Mouse (Mus musculus): ENCODE results near the gene Slc38a4. TPM values are rescaled to one million over a fixed set of nuclear protein-coding genes. Genes with fewer than 3 reads are reported as not detected.

Slc38a4 gene
- polyA plus RNA-seq, 1 experiment from 2014 or later: 17.3 TPM

DNA sequence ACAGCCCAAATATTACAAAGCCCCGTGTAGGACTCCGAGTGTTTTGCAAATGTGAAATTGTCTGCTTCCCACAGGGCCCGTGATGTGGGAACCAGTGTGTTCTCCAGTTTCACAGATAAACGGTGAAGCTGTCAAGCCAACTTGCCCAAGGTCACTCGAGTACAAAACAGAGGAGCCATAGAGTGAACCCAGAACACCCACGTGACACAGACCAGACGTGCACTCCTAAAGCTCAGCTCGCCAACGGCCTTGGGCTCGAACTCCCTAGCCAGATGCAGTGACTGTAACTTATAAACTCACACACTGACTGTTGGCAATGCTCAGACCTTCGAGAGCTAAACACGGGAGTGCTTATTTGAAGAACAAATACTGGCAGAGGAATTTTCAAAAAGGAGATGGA, 5.3 kb downstream of the Slc38a4 start:
- 78% methylated on average over 12 of the region's 12 CpGs for WGBS
- no peaks in the 10 kb centered on the region for H3K36me3 ChIP-seq
- H3K9ac ChIP-seq (replicated peaks): no peak overlapping the region
- no peak overlapping the region for H3K27ac ChIP-seq (replicated peaks)
- H3K4me3 ChIP-seq: no peak overlapping the region
- H3K27me3 ChIP-seq: peaks cover 12% of the 10 kb centered on the region; the same call in 1 of the 2 replicates
- H3K4me1 ChIP-seq: no peaks in the 10 kb centered on the region
- ATAC-seq (ENCODE audit: low FRiP score, low read depth): no peak
- H3K9me3 ChIP-seq: peaks cover 10% of the 10 kb centered on the region; the same call in 1 of the 2 replicates
- H3K4me2 ChIP-seq (replicated peaks): no peak overlapping the region

DNA sequence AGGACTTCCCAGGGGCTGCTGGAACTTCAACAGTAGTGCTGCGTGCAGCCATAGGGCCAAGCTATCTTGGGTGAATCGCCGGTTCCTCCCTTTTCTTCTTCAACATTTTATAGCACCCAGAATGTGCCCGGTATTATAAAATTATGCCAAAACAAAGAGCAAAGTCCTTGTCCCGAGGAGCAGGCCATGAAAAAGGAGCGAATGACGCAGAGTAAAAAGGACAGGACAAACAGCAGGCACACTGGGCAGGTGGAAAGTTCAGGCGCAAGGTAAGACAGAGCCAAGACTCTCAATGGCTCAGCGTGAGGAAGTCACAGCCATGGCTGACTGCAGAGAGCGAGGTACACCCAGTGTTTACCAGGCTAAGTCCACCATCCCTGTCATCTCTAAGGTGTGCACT, 5.7 kb downstream of the Slc38a4 start:
- H3K4me1 ChIP-seq: no peaks in the 10 kb centered on the region
- H3K4me2 ChIP-seq (replicated peaks): no peak overlapping the region
- no peak for ATAC-seq (ENCODE audit: low FRiP score, low read depth)
- WGBS: 67% methylated on average over 10 of the region's 10 CpGs
- no peaks in the 10 kb centered on the region for H3K36me3 ChIP-seq
- no peak overlapping the region for H3K27ac ChIP-seq (replicated peaks)
- peaks cover 8% of the 10 kb centered on the region; the same call in 1 of the 2 replicates for H3K9me3 ChIP-seq
- H3K27me3 ChIP-seq: peaks cover 7% of the 10 kb centered on the region; the same call in 1 of the 2 replicates
- H3K4me3 ChIP-seq: no peak overlapping the region
- H3K9ac ChIP-seq (replicated peaks): no peak overlapping the region

DNA sequence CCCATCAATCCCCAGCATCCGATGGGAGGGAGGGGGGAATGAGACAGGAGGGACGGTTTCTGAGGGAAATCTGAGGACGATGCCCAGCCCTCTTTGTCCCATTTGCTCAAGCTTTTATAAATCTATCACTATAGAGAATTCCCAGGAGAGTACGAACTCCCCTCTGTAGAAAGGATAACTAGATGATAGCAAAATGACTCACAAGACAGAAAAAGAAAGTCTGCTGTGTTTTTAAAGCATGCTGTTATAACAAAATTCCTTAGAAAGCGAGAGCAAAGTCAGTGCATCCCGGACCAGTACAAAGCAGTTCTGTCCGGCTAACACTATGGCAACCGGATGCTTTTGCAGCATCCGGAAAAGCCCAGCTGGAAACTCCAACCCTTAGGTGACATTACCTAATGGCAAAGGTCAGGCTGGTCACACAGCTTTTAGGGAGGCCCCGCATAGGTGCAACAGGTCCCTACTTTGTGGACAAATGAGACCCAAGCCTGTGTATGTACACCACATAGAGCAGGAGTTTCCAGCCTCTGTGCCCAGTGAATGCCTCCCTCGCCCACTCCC, 6.4 kb downstream of the Slc38a4 start:
- no peaks in the 10 kb centered on the region for H3K4me1 ChIP-seq
- H3K4me2 ChIP-seq (replicated peaks): no peak overlapping the region
- no peaks in the 10 kb centered on the region for H3K36me3 ChIP-seq
- no peak overlapping the region for H3K9ac ChIP-seq (replicated peaks)
- no peak overlapping the region for H3K4me3 ChIP-seq
- WGBS: 69% methylated on average over 11 of the region's 11 CpGs
- no peak for ATAC-seq (ENCODE audit: low FRiP score, low read depth)
- H3K27ac ChIP-seq (replicated peaks): no peak overlapping the region
- peaks cover 2% of the 10 kb centered on the region; the same call in 1 of the 2 replicates for H3K9me3 ChIP-seq
- 0 out of 2 replicates have a peak, but pooled peaks cover under 1% of the 10 kb centered on the region for H3K27me3 ChIP-seq

DNA sequence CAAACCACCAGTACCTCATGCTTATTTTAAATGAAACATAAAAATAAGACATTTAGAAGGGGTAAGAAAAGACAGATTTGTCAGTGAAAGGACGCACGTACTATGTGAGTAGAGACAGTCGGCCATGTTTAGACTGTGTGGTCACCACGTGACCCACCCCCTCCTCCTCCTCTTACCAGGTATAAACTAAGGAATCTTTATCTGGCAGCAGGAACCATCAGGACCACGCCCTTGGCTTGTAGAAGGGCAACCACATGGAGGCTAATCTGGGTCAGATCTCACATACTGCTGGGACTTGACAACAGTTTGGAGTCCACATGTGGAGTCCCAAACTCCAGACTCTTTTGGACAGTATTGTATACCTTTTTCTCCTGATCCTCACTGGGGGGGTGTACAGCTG, 7.5 kb downstream of the Slc38a4 start:
- Histone ChIP-seq H3K9me3 (no peaks in the 10 kb centered on the region), H3K27ac (replicated peaks) (no peak overlapping the region), H3K4me2 (replicated peaks) (no peak overlapping the region), H3K4me3 (no peak overlapping the region), H3K36me3 (no peaks in the 10 kb centered on the region), H3K9ac (replicated peaks) (no peak overlapping the region), H3K4me1 (no peaks in the 10 kb centered on the region), H3K27me3 (no peaks in the 10 kb centered on the region)
- no peak for ATAC-seq (ENCODE audit: low FRiP score, low read depth)
- WGBS: 86% methylated on average over 5 of the region's 5 CpGs

DNA sequence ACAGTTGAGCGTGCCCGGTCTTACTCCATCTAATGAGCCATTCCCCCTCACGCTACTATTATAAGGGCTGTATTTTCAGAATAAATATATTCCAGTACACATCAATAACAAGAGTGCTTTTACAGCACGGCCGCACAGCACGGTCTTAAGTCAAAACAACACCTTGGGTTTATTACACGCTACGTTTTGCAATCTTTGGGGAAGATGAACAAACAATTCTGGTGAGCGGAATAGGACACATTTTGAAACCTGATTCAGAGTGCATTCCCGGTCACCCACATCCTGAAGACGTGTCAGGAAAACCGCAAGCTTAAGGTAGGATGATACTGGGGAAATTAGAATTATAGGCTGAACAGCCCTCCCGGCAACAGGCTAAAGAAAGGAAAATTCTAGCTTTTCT, 11.8 kb downstream of the Slc38a4 start:
- Histone ChIP-seq H3K4me1 (no peaks in the 10 kb centered on the region), H3K9ac (replicated peaks) (no peak overlapping the region), H3K4me3 (no peak overlapping the region), H3K36me3 (no peaks in the 10 kb centered on the region), H3K27me3 (no peaks in the 10 kb centered on the region), H3K9me3 (no peaks in the 10 kb centered on the region), H3K4me2 (replicated peaks) (no peak overlapping the region), H3K27ac (replicated peaks) (no peak overlapping the region)
- 93% methylated on average over 13 of the region's 13 CpGs for WGBS
- ATAC-seq (ENCODE audit: low FRiP score, low read depth): no peak

DNA sequence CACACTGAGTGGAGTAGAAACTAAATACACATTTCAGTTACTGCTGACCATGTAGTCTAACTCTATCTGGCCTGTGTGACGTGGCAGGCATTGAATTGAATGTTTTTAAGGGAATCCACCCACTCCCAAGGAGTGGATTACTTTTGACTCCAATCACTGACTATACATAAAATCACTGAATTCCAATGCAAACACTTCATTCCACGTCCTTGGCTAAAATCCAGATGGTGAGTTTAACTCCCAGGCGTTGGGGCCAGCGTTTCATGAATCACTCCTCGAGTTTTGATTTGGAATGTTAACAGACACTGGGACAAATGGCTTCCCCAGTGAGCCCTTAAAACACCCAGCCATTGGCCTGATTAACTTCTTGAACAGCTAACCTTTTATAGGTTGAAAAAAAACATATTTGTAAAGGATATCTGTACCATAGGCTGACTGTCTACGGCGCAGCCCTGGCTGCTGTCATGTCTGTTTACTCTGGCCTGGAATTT, 13.7 kb downstream of the Slc38a4 start:
- Histone ChIP-seq H3K9me3 (no peaks in the 10 kb centered on the region), H3K36me3 (no peaks in the 10 kb centered on the region), H3K4me3 (no peak overlapping the region), H3K27ac (replicated peaks) (no peak overlapping the region), H3K27me3 (no peaks in the 10 kb centered on the region), H3K4me2 (replicated peaks) (no peak overlapping the region), H3K4me1 (no peaks in the 10 kb centered on the region), H3K9ac (replicated peaks) (no peak overlapping the region)
- no peak for ATAC-seq (ENCODE audit: low FRiP score, low read depth)
- 78% methylated on average over 7 of the region's 7 CpGs for WGBS

DNA sequence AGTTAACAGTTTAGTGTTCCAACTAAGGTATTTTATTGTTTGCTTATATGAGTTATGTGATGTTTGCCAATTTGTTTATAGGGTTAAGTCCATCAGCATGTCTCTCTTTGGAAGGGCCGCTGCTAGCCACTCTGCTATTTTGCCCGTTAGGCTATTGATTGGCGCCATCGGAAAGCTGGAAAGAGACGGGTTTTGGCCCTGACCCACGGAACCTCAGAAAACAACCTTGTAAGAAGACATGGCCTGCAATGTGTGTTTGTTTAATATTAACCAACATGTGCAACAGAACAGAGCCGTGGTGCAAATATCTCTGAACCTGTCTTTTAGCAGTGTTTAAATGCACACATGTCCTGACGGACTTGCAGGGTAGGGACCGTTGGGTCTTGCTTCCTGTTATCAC, 14.6 kb downstream of the Slc38a4 start:
- WGBS: 93% methylated on average over 9 of the region's 9 CpGs
- H3K9ac ChIP-seq (replicated peaks): no peak overlapping the region
- no peaks in the 10 kb centered on the region for H3K4me1 ChIP-seq
- H3K36me3 ChIP-seq: no peaks in the 10 kb centered on the region
- no peak for ATAC-seq (ENCODE audit: low FRiP score, low read depth)
- no peak overlapping the region for H3K27ac ChIP-seq (replicated peaks)
- H3K4me3 ChIP-seq: no peak overlapping the region
- no peaks in the 10 kb centered on the region for H3K9me3 ChIP-seq
- H3K4me2 ChIP-seq (replicated peaks): no peak overlapping the region
- no peaks in the 10 kb centered on the region for H3K27me3 ChIP-seq

DNA sequence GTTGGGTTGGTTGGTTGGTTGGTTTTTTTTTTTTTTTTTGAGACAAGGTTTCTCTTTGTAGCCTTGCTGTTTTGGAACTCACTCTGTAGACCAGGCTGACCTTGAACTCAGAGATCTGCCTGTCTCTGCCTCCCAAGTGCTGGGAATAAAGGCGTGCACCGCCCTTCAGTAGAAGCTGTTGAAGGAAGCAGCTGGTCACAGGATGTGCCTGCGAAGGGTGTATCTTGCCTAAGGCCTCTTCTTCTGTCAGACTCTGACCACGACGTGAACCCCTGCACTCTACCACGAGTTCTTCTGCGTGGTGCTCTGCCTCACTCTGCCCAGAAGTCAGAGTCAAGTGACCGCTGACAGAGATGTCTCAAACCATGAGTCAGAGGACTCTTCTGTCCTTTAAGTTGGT, 18.0 kb downstream of the Slc38a4 start:
- H3K4me1 ChIP-seq: no peaks in the 10 kb centered on the region
- ATAC-seq (ENCODE audit: low FRiP score, low read depth): no peak
- H3K4me2 ChIP-seq (replicated peaks): no peak overlapping the region
- H3K4me3 ChIP-seq: no peak overlapping the region
- H3K36me3 ChIP-seq: no peaks in the 10 kb centered on the region
- H3K9ac ChIP-seq (replicated peaks): no peak overlapping the region
- no peaks in the 10 kb centered on the region for H3K27me3 ChIP-seq
- 96% methylated on average over 8 of the region's 8 CpGs for WGBS
- no peak overlapping the region for H3K27ac ChIP-seq (replicated peaks)
- no peaks in the 10 kb centered on the region for H3K9me3 ChIP-seq

DNA sequence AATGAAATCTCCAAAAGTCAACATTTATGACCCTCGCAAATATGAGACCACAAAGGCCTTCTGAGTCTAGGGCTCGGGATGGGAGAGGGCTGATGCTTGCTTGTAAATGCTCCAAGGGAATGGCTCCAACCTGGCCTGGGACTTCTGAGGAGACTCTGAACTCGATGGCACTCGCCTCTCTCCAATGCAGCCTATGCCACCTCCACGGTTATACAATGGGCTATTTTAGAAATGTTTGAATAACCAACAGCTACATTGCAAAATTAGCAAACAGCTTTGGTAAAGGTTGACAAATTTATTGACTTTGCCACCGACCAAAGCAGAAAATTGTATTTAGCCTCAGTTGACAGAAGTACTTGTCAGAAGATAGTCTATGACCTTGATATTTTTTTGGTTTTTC, 19.9 kb downstream of the Slc38a4 start:
- Histone ChIP-seq H3K9ac (replicated peaks) (no peak overlapping the region), H3K36me3 (no peaks in the 10 kb centered on the region), H3K9me3 (no peaks in the 10 kb centered on the region), H3K4me3 (no peak overlapping the region), H3K27me3 (no peaks in the 10 kb centered on the region), H3K4me1 (no peaks in the 10 kb centered on the region), H3K4me2 (replicated peaks) (no peak overlapping the region), H3K27ac (replicated peaks) (no peak overlapping the region)
- no peak for ATAC-seq (ENCODE audit: low FRiP score, low read depth)
- WGBS: 90% methylated on average over 6 of the region's 6 CpGs

DNA sequence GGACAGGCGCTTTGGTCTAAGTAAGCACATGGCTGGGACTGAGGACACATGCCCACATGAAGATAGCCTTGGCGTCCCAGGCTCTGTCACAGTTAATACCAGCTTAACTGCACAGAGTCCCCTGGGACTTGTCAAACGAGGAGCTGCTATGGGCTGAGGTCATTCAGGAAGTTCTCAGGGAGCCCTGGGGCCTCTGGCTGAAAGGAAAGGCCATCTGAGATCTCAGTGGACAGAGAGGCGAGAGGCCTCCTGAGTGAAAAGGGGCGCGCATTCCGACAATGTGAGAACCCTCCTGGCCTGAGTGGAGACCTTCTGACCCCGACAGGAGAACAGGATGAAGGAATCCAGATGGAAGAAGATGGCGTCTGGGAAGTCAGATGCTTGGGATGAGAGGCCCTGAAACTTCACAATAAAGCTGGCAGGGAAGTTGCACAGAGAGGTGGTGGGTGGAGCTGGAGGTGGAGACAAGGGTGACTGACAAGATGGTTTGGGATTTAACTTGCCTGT, 22.2 kb downstream of the Slc38a4 start:
- Histone ChIP-seq H3K4me2 (replicated peaks) (no peak overlapping the region), H3K9me3 (no peaks in the 10 kb centered on the region), H3K4me1 (no peaks in the 10 kb centered on the region), H3K9ac (replicated peaks) (no peak overlapping the region), H3K4me3 (no peak overlapping the region), H3K36me3 (no peaks in the 10 kb centered on the region), H3K27me3 (no peaks in the 10 kb centered on the region), H3K27ac (replicated peaks) (no peak overlapping the region)
- 46% methylated on average over 9 of the region's 9 CpGs for WGBS
- ATAC-seq (ENCODE audit: low FRiP score, low read depth): no peak

DNA sequence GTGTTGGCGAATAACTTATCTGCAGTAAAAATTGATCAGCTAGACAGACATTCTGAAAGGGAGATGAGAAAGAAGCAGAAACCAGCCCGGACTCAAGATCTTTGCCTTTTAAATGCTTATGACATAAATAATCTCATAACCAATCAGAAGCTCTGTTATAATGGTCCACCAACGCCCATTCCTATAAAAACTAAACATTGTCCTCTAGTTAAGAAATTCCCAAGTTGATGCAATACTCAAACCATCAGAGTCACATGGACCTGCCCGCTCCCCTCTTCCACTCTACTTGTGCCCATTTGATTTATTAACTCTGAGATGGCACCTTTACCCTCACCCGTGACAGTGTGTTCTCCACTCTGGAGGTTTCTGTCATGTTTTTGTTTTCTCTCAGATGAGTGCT, 23.9 kb downstream of the Slc38a4 start:
- Histone ChIP-seq H3K36me3 (no peaks in the 10 kb centered on the region), H3K4me3 (no peak overlapping the region), H3K27me3 (no peaks in the 10 kb centered on the region), H3K4me1 (no peaks in the 10 kb centered on the region), H3K27ac (replicated peaks) (no peak overlapping the region), H3K4me2 (replicated peaks) (no peak overlapping the region), H3K9ac (replicated peaks) (no peak overlapping the region), H3K9me3 (no peaks in the 10 kb centered on the region)
- WGBS: 92% methylated on average over 5 of the region's 5 CpGs
- no peak for ATAC-seq (ENCODE audit: low FRiP score, low read depth)

DNA sequence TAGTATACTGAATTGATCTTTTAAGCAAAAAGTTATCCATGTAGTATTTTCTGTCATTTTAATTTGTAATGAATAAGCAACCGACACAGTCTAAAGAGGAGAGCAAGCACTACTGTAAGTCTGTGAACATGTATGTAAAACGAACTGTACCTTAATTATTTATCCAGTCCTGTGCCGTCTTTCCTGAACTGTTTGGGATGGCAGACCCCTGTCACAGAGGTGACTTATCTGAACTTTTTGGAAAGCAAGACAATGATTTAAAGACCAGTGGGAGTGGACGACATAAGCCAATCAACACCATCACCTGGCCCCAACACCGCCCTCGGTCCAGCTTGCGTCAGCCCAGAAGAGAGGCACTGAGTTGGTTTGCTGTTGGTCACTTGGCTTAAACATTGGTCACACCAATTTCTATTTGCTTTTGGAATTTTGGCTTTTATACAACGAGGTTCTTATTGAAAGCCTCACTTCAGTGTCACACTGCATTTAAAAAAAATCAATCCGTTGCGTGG, 24.7 kb downstream of the Slc38a4 start:
- H3K9me3 ChIP-seq: no peaks in the 10 kb centered on the region
- H3K4me2 ChIP-seq (replicated peaks): no peak overlapping the region
- H3K4me3 ChIP-seq: no peak overlapping the region
- H3K27ac ChIP-seq (replicated peaks): no peak overlapping the region
- no peak for ATAC-seq (ENCODE audit: low FRiP score, low read depth)
- 94% methylated on average over 10 of the region's 10 CpGs for WGBS
- no peaks in the 10 kb centered on the region for H3K27me3 ChIP-seq
- H3K9ac ChIP-seq (replicated peaks): no peak overlapping the region
- H3K36me3 ChIP-seq: no peaks in the 10 kb centered on the region
- H3K4me1 ChIP-seq: no peaks in the 10 kb centered on the region

DNA sequence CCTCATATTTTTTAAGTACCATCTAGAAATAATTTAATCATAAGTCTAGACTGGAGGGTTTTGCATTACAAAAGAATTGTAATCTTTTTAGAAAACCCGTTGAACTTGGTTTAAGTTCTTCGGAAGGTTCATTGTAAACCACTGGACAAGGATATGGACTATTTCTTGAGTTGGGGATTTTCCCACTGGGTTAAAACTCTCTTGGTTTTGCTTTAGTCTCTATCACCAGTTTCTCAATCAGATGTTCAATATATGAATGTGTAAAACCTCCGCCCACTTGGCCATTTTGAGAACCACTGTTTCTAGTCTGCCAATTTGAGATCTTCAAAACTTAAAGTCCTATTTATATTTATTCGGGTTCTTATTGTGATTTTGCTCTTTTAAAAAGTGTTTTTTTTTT, 25.6 kb downstream of the Slc38a4 start:
- no peak overlapping the region for H3K27ac ChIP-seq (replicated peaks)
- H3K36me3 ChIP-seq: no peaks in the 10 kb centered on the region
- H3K9me3 ChIP-seq: no peaks in the 10 kb centered on the region
- H3K4me3 ChIP-seq: no peak overlapping the region
- H3K9ac ChIP-seq (replicated peaks): no peak overlapping the region
- ATAC-seq (ENCODE audit: low FRiP score, low read depth): no peak
- no peaks in the 10 kb centered on the region for H3K27me3 ChIP-seq
- H3K4me2 ChIP-seq (replicated peaks): no peak overlapping the region
- WGBS: 85% methylated on average over 4 of the region's 4 CpGs
- H3K4me1 ChIP-seq: no peaks in the 10 kb centered on the region
